Mouse (Mus musculus) pancreas, adult 10 weeks (tissue): Measurements from ENCODE around the gene Lancl3. TPM values are rescaled to one million over a fixed set of nuclear protein-coding genes. Genes with fewer than 3 reads are reported as not detected.

Experiments
- polyA plus RNA-seq: library from polyadenylated mRNA; stranded (reverse); fragments of 350-450 nt; fragmentation: Illumina TruSeq; extraction: RNeasy Lipid Tissue Mini Kit (QIAGEN cat#74804); gene quantifications from one replicate; pipeline ENCODE4 v1.2.3, GENCODE M21; 2015; ENCODE audit warnings: low read depth, low replicate concordance; ENCODE audit not compliant: insufficient read depth

Gene Lancl3
- 0.46 TPM for polyA plus RNA-seq

GRCm38 (mm10) chrX:9199761-9200371, at the start of gene Lancl3:
TSS of gene Lancl3 (plus strand) at chrX:9199902.

DNA sequence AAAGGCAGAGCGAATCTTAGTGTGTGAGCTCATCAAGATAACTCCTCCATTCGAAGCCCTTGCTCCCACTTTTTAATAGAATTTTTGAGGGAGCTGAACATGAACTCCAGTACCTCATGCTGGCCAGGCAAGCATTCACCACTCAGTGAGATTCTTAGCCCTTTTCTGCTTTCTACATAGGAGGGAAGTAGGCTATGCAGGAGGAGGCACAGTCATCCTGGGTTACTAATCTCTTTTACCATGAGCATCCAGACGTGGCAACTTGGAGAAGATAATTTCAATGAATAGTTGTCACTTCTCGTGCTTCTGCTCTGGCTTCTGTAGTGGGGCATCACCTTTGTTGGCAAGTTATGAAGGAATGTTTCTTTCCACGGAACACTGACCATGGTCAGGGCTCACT, 57.1 kb downstream of the Lancl3 start, which contains the start of gene Gm14862:
TSS of gene Gm14862 (minus strand) at position 134 of the 400 bp plus-strand sequence.

GRCm38 (mm10) chrX:9272460-9273361, 73.0 kb downstream of the Lancl3 start, which contains the start of gene Xk:
TSS of gene Xk (plus strand) at chrX:9272756.

DNA sequence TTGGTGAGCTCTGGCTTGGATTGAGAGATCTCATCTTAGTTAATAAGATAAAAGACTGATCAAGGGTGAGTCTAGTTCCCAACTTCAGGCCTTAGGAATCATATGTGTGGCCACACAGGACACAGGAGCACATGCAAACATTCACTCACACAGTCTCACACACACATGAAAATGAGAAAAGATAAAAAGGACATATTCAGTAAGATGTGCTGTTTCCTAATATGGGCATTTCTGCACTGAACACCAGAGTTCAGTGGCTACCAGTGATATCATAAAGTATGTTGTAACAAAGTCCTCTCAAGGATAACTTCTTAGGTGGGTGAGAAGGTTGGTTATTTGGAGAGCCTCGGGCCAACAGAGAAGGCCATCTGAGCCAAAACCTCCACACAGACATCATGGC, 83.8 kb downstream of the Lancl3 start, which contains the start of gene H2al1m:
TSS of gene H2al1m (plus strand) at position 301 of the 400 bp plus-strand sequence.

Other genes starting within 250 kb of the Lancl3 start
- not detected for gene Fthl17b, start 236.9 kb upstream of the Lancl3 start, polyA plus RNA-seq
- gene Fthl17c, start 223.3 kb upstream of the Lancl3 start, polyA plus RNA-seq, result not detected
- gene Fthl17d, start 213.1 kb upstream of the Lancl3 start, polyA plus RNA-seq, result not detected
- not detected for gene Fthl17e, start 166.4 kb upstream of the Lancl3 start, polyA plus RNA-seq
- not detected for gene Fthl17f, start 136.9 kb upstream of the Lancl3 start, polyA plus RNA-seq
- not detected for gene 4930402K13Rik, start 95.3 kb upstream of the Lancl3 start, polyA plus RNA-seq
- gene Gm14862, start 57.0 kb downstream of the Lancl3 start, polyA plus RNA-seq, result not detected
- 1.3 TPM for gene Xk, start 72.9 kb downstream of the Lancl3 start, polyA plus RNA-seq
- not detected for gene H2al1m, start 83.9 kb downstream of the Lancl3 start, polyA plus RNA-seq
- gene H2al1k, start 150.7 kb downstream of the Lancl3 start, polyA plus RNA-seq, result not detected